Mouse (Mus musculus) C2C12 (cell line): ENCODE measurements around the gene Chuk. TPM values are rescaled to one million over a fixed set of nuclear protein-coding genes. Genes with fewer than 3 reads are reported as not detected.

Experiments used
- H3K27me3 ChIP-seq: one replicate; pipeline ENCODE4 v1.6.1; 2011; ENCODE audit not compliant: control insufficient read depth, insufficient read depth, insufficient read length
- H3K36me3 ChIP-seq: one replicate; pipeline ENCODE4 v1.6.1; 2011; ENCODE audit not compliant: control insufficient read depth, insufficient read depth
- H3K4me3 ChIP-seq: one replicate; pipeline ENCODE4 v1.5.1; 2011; ENCODE audit warnings: mild to moderate bottlenecking, control low read depth; ENCODE audit not compliant: poor library complexity, insufficient read depth, severe bottlenecking
- H3K79me2 ChIP-seq: one replicate; pipeline ENCODE4 v1.6.1; 2011; ENCODE audit not compliant: control insufficient read depth, insufficient read depth
- H3K79me3 ChIP-seq: one replicate; pipeline ENCODE4 v1.6.1; 2011; ENCODE audit warnings: low read depth, control low read depth
- H3ac ChIP-seq: one replicate; pipeline ENCODE3; 2011; ENCODE audit warnings: low read depth; ENCODE audit not compliant: control insufficient read depth, insufficient read length
- CEBPB ChIP-seq: IDR thresholded peaks from one replicate; pipeline ENCODE4 v1.6.1; 2011; ENCODE audit warnings: low read depth, mild to moderate bottlenecking, control low read depth, moderate library complexity
- CTCF ChIP-seq: IDR thresholded peaks from one replicate; pipeline ENCODE4 v1.5.1; 2011; ENCODE audit not compliant: control insufficient read depth, insufficient read depth, insufficient read length
- FOSL1 ChIP-seq: IDR thresholded peaks from one replicate; pipeline ENCODE4 v1.8.0; 2011; ENCODE audit warnings: mild to moderate bottlenecking, low read length; ENCODE audit not compliant: poor library complexity, insufficient read depth, severe bottlenecking
- MAX ChIP-seq: IDR thresholded peaks from one replicate; pipeline ENCODE4 v1.6.1; 2011; ENCODE audit warnings: mild to moderate bottlenecking, control low read depth
- MYOD1 ChIP-seq: IDR thresholded peaks from one replicate; pipeline ENCODE4 v1.6.1; 2011; ENCODE audit warnings: low read depth; ENCODE audit not compliant: control insufficient read depth, insufficient read length
- polyA plus RNA-seq: library from polyadenylated mRNA; unstranded; fragments of >200 nt; fragmentation: generic; extraction: Trizol; gene quantifications from one replicate; pipeline ENCODE4 v1.2.1, GENCODE M21; 2012; ENCODE audit warnings: missing spikeins

Chuk gene
- polyA plus RNA-seq, 1 experiment = 9.7 TPM

GRCm38 (mm10) chr19:44024921-44025585, 82.2 kb downstream of the Chuk start:
- Histone ChIP-seq H3K79me3 (no peaks in the 10 kb centered on the region), H3K27me3 (no peaks in the 10 kb centered on the region), H3K36me3 (no peaks in the 10 kb centered on the region), H3K79me2 (no peaks in the 10 kb centered on the region), H3ac (no peak overlapping the region), H3K4me3 (no peak overlapping the region)
- no peak for TF ChIP-seq CEBPB
- no peak for TF ChIP-seq FOSL1
- no peak for TF ChIP-seq CTCF
- TF ChIP-seq MYOD1 = no peak
- no peak for TF ChIP-seq MAX

Other genes with a start within 250 kb of the Chuk start
- 8.5 TPM for gene Dnmbp, start 167.3 kb downstream of the Chuk start, polyA plus RNA-seq
- 0.09 TPM for gene Cpn1, start 120.9 kb downstream of the Chuk start, polyA plus RNA-seq
- gene Cyp2c23, start 78.3 kb downstream of the Chuk start, polyA plus RNA-seq = not detected
- gene Erlin1, start 37.7 kb downstream of the Chuk start, polyA plus RNA-seq = 14.8 TPM
- gene Cwf19l1, start 28.4 kb upstream of the Chuk start, polyA plus RNA-seq = 16.5 TPM
- 70.4 TPM for gene Bloc1s2, start 39.0 kb upstream of the Chuk start, polyA plus RNA-seq
- gene Pkd2l1, start 85.0 kb upstream of the Chuk start, polyA plus RNA-seq = not detected
- 0.06 TPM for gene Scd3, start 95.8 kb upstream of the Chuk start, polyA plus RNA-seq
- gene Scd2, start 186.2 kb upstream of the Chuk start, polyA plus RNA-seq = 144 TPM
- gene Scd4, start 225.6 kb upstream of the Chuk start, polyA plus RNA-seq = 0.05 TPM